Mouse (Mus musculus) WW6 (cell line): ENCODE measurements around the gene Pid1.
"Not testable (repeated sequence)": the region's sequence is repeated elsewhere in the genome, so short reads cannot be mapped to it uniquely, and the experiment has no call there.

ENCODE experiments used
- DNase-seq: peaks from one replicate; pipeline ENCODE4 v3.0.0-alpha.2; 2013; ENCODE audit warnings: low read depth, low spot score

The Pid1 gene

DNA sequence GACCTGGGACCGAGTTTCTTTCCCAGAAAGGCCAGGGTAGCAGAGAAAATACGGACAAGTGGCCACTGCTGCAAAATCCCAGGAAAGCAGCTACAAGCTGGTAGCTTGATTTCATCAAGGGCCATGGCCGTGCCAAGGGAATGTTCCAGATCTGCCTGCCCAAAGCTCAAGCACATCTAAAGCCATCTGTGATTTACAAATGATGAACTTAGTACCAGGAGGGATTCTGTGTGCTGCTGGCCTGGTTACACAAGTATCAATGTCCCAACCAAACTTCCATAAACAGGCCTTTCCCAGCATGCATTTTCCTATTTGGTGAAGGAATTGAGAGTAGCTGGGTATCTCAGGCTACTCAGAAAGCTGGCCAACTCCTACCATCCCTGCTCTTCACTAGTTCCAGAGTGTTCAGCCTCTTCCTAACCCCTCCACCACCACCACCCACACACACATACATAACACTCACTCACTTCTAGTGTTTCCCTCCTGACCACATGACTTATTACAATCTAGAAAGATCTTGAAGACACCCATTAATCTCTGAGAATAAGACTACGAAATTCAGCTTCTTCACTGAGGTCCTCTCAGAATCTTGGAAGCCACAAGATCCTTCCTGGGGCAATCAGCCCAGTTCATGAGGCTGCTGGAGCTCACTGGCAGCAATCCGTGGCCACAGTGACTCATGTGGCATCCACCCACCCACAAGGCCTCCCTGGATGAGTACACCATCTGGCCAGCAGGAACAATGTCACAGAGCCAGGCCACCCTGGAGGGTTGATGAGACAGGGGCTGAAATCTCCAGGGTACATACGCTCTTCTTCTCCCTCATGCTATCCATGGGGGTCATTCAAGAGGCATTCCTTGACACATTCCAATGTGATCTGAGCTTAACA lies 4.1 kb downstream of the Pid1 start:
- DNase-seq, result no peak

DNA sequence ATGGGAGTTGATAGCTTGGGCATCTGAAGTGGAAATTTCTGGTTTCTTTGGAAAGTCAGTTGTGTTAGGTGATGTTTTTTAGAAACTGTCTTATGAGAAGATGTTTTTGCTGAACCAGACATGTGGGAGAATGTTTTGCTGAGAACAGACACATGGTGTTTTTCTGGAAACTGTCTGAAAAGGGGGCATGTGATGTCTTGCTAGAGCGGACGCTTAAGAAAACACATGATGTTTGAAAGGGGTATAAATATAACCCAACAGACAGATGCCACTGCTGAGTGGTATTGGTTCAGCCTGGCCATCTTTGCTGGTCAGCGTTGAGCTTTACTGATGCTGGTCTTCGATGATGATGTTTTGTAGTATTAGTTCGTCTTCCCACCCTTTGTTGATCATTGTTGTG lies 6.8 kb downstream of the Pid1 start:
- no peak for DNase-seq

GRCm38 (mm10) chr1:84350262-84350661 lies 13.7 kb downstream of the Pid1 start:
- DNase-seq, result no peak

GRCm38 (mm10) chr1:84347796-84348476 lies 16.0 kb downstream of the Pid1 start:
- no peak for DNase-seq

- peak; percentile 14 for DNase-seq
These were observed 31.2 kb downstream of the Pid1 start for GRCm38 (mm10) chr1:84332797-84333196.

GRCm38 (mm10) chr1:84331861-84332260 lies 32.1 kb downstream of the Pid1 start:
- not testable (repeated sequence) for DNase-seq

DNA sequence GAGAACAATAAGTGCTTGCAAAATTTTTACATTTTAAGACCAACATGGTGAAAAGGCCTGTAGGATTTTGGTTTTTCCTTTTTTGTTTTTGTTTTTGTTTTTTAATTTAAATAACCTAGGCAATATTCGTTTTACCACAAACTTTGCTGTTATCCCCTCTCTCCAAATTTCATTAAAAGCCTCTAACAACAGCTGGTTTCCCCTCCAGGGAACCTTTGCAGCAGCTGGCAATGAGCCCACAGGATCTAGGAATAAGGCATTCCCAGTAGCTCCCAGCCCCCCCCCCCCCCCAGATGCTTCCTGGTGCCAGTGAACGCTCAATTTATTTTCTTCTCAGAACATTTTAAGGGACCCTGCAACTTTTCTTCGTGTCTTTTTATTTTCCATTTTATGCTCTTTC lies 38.7 kb downstream of the Pid1 start:
- DNase-seq, result no peak

DNA sequence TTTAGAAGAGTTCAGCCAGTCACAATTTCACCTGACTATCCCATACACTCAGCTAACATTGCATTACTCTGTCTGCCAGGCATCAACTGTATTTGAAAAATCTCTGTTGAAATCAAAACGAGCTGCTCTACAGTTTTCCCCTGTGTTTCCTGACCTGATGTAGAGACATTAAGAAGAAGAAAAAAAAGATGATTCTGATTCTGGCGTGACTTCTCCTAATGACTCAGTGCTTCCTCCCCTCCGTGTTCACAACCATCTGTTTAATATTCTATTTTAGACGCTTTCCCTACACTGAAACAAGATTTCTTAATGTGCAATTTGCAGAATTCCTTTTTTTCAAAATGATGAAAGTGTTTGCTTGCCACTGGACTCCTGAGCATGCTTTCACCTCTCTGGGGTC lies 42.7 kb downstream of the Pid1 start:
- DNase-seq, result no peak

DNA sequence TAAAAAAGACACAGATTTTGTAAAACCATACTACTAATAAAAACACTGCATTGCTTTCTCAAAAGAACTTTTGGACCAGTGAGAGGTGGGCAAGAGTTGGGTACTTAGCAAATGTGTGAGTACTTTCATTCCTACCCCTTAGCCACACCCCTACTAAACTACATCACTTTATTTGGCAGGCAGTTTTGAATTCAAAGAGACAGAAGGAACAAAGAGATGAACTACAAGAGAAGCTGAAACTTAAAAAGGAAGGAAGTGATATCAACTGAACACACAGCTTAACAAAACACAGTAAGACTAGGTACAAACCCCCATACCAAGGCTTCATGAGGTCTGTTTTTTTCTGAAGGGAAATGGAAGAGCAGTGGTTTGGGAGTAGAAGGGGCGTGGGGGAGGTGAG lies 45.4 kb downstream of the Pid1 start:
- no peak for DNase-seq

- no peak for DNase-seq
These were observed 46.2 kb downstream of the Pid1 start for GRCm38 (mm10) chr1:84317827-84318226.

DNA sequence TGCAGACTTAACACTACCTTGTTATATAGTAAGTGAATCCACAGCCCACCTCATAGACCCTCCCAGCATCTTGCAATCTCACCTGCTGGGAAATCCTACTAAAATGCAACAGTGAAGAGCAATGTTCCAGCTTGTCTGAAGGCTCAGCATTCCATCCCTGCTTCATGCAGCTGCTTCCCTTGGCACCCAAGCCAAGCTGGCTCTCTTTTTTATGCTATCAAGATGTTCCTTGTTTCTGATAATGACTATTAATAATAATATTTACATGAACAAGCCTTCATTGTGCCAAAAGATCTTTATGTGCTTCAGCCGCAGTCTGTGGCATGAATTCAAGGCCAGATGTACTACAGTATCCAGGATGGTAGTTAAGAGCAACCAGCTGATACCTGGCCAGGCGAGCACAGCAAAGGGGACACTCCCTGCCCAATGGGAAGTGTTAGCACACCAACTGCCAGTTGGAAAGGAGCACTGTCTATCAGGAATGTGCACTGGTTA lies 54.0 kb downstream of the Pid1 start:
- no peak for DNase-seq

DNA sequence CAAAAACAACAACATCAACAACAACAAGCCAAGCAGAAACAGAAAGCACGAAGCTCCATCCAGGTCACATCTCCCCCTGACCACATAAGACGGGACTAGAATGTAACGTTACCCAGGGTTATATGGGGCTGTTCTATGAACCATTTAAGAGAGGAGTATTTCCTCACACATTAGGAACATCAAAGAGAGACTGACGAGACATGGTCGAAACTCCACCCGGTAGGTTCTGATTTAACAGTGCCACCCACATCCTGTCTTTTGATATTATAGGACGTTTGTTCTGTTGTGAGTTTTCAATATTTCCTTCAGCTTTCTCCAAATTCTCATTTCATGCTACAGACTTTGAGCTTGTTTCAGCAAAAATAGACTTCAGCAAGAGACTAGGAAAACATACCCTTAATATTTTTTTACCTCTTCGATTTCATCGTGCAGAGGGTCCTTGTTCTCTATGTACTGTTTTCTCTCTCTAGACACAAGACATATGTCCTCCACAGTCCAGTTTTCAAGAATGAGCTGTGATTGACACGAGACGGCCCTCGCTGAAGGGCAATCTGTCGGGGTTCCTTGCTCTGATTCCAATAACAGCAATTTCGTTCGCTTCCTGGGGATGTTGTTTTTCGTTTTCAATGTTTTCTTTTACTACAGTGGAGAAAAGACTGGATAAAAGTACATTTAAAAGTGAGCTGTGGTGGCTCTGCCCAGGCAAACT lies 58.1 kb downstream of the Pid1 start:
- no peak for DNase-seq

DNA sequence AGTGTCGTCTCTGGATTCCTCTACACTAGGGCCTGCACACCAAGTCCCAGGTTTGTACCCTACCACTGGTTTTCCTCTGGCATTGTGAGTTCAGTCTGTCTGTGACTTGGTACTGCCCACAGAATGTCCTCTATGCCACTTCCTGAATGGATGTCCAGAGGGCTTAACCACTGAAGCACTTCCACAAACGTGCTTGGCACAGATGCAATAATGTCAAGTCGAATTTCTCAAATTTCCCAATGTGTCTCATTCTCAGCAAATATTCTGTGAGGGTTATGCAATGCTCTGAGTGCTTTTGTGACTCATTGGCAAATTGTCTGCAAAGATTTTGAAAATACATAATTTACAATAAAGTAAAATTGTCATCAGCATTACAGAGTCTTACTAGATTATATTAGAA lies 61.2 kb downstream of the Pid1 start:
- DNase-seq, result no peak

DNA sequence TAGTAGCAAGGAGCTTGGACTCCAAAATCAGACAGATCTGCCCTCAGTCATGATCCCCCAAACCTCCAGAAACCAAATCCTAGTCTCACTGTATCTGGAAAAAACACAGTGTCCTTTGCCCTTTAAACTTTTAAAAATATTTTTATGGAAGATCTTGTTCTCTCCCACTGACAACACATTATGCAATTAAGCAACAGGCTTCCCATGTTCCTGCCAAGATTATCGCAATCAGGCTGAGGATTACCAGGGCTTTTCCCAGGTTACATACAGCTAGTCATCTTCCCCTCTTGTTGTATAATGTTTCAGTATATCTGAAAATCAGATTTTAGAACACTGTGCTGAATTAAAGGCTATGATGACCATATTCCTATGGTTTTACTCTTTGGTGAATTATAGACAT lies 64.3 kb downstream of the Pid1 start:
- DNase-seq, result no peak

GRCm38 (mm10) chr1:84286682-84287111 lies 77.3 kb downstream of the Pid1 start:
- DNase-seq, result peak; percentile 52

GRCm38 (mm10) chr1:84285620-84286019 lies 78.4 kb downstream of the Pid1 start:
- no peak for DNase-seq

DNA sequence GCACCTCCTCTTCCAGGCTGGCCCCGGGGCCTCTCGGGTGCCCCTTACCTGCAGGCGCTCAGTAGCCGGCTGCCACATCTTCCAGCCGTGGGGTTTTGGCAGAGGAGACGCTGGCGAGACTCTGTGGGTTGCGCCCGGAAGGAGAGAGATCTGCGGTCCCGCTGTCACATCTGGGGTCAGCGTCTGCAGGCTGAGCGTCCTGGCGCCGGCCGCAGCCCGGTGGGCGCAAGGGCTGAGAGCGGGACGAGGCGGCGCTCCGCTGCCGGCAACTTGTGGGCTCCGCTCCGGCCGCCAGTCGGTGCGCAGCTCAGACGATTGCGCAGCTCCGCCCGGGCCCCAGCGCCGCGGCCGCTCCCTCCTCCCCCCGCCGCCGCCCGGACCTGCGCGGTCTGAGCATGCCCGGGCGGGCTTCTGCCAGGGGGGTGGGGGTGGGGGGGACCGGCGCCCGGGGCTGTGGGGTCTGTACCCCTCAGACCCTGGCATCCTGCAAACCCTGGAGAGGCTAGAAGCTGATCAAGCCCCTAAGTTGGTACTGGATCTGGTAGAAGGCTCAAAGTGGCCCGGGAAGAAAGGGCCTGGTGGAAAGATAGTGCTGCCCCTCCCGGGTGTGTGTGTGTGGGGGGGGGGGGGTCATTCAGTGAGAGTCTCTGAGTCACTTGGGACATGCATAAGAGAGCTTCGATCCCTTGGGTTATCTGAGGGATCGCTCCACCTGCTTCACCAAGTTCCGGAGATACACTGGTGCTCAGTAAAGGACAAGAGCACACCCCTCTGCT lies 79.5 kb downstream of the Pid1 start:
- DNase-seq, result no peak

DNA sequence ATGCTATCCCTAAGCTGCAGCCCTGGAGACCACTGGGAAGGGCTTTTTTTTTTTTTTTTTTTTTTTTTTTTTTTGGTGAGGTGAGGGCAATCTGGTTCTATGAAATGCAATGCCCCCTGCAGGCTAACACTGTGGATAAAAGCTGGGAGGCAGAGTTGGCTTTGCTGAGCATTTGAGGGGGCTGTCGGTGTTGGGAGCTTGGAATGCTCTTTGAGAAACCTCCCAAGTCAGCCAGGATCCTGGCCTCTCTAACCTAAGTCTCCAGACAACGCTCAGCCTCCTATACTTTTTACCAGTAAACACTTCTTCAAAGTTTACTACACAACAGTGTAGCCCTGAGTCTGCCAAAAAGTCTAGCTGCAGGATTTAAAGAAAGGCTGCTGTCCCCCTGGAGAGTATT lies 80.9 kb downstream of the Pid1 start:
- DNase-seq, result no peak

DNA sequence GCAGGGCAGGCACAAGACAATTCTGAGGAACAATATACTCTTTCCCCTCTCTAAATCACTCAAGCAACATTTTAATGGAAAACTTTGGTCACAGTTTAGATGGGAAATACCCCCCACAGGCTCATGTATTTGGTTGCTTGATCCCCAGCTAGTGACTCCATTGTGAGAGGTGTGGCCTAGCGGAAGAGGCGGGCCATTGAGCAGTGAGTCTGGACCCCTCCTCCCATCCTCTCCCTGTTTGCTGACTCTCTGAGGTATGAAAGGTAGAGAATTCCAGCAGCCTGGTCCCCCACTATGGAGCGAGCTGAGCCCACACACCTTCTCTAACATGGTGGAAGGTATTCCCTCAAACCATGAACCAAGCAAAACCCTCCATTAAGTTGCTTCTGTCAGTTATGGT lies 83.8 kb downstream of the Pid1 start:
- no peak for DNase-seq

GRCm38 (mm10) chr1:84278359-84279255 lies 85.4 kb downstream of the Pid1 start:
- no peak for DNase-seq
